Mouse (Mus musculus): ENCODE measurements around the gene Pax2. TPM values are rescaled to one million over a fixed set of nuclear protein-coding genes. Genes with fewer than 3 reads are reported as not detected.

Pax2 gene
- polyA plus RNA-seq, 2 experiments = not detected

DNA sequence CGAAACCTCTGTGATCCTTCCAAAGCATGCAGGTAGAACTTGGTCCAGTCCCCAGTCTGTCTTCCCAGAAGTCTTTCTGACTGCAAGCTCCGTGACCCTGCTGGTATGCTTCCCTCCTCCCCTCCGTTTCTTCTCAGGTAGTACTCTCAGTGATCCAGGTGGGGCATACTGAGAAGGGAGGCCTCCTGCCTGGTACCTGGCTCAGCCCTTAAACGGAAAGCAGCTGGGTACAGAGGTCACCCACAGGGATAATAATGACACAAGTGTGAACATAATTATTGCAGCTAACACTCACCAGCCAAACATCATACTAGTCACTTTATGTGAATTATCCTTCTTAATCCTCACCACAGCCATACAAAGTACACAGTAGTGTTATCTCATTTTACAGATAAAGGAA lies 28.5 kb downstream of the Pax2 start:
- Histone ChIP-seq H3K4me2 (ENCODE audit: low read depth) (no peak overlapping the region), H3K9ac (replicated peaks) (no peak overlapping the region), H3K36me3 (replicated peaks; ENCODE audit: control insufficient read depth, insufficient read depth, low read depth) (no peaks in the 10 kb centered on the region), H3K9me3 (ENCODE audit: control insufficient read depth, low read length) (no peaks in the 10 kb centered on the region), H3K4me1 (replicated peaks; ENCODE audit: control insufficient read depth in 2 of 2, insufficient read depth in 2 of 2, low read length in 1 of 2) (no peaks in the 10 kb centered on the region), H3K4me3 (ENCODE audit: insufficient read depth in 1 of 2, low read depth in 2 of 2, low read length in 2 of 2) (no peak overlapping the region), H3K27me3 (ENCODE audit: control insufficient read depth, insufficient read depth, low read length) (no peaks in the 10 kb centered on the region), H3K27ac (no peak overlapping the region)
- DNase-seq (ENCODE audit: low read depth in 3 of 3, low spot score in 3 of 3) (no peak), ATAC-seq (ENCODE audit: insufficient read depth) (no peak)
- 19% methylated on average over 4 of the region's 4 CpGs for WGBS (ENCODE audit: insufficient replicate concordance)
- TF ChIP-seq CTCF (IDR thresholded peaks at IDR 0.05; ENCODE audit: low read depth) (no peak), EP300 (IDR thresholded peaks at IDR 0.05; ENCODE audit: low read depth) (no peak)

DNA sequence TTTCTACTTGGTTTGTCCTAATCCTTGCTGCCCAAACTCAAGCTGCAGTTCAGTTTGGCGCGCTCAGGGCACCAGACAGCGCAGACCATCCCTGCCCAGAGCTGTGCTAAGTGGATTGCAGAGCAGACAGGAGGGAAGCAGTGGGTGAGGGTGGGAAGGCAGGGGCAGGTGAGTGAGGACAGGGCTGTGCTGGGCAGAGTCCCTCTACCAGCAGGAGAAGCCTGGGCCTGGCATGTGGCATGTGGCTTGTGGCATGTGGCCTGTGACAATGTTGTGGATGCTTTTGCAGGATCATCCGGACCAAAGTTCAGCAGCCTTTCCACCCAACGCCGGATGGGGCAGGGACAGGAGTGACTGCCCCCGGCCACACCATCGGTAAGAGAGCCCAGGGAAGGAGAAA lies 32.6 kb downstream of the Pax2 start:
- no peak overlapping the region for H3K27ac ChIP-seq
- no peak overlapping the region for H3K4me3 ChIP-seq (ENCODE audit: insufficient read depth in 1 of 2, low read depth in 2 of 2, low read length in 2 of 2)
- DNase-seq (ENCODE audit: low read depth in 3 of 3, low spot score in 3 of 3) = no peak
- TF ChIP-seq EP300 (IDR thresholded peaks at IDR 0.05; ENCODE audit: low read depth) (no peak), CTCF (IDR thresholded peaks at IDR 0.05; ENCODE audit: low read depth) (no peak)
- H3K4me1 ChIP-seq (replicated peaks; ENCODE audit: control insufficient read depth in 2 of 2, insufficient read depth in 2 of 2, low read length in 1 of 2) = no peaks in the 10 kb centered on the region
- H3K9ac ChIP-seq (replicated peaks) = no peak overlapping the region
- no peak overlapping the region for H3K4me2 ChIP-seq (ENCODE audit: low read depth)
- no peaks in the 10 kb centered on the region for H3K36me3 ChIP-seq (replicated peaks; ENCODE audit: control insufficient read depth, insufficient read depth, low read depth)
- no peaks in the 10 kb centered on the region for H3K27me3 ChIP-seq (ENCODE audit: control insufficient read depth, insufficient read depth, low read length)
- H3K9me3 ChIP-seq (ENCODE audit: control insufficient read depth, low read length) = no peaks in the 10 kb centered on the region
- WGBS (ENCODE audit: insufficient replicate concordance) = 65% methylated on average over 8 of the region's 8 CpGs
- no peak for ATAC-seq (ENCODE audit: insufficient read depth)

DNA sequence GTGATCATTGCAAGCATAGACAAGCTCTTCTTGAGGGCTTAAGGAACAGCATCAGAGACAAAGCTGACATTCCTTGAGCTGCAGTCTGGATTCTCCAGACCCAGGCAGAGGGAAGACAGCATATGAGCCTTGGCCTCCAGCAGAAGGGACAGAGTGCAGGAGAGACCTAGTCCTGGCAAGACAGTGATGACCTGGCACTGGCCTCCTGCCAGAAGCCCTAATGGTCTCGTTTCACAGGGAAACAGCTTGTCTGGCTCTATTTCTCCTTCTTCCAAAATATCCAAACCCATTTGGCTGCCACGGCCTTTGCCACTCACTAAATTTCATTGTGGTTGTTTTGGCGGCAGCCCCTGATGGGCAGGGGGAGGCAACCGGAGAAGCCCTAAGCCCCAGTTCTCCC lies 36.1 kb downstream of the Pax2 start:
- H3K4me1 ChIP-seq (replicated peaks; ENCODE audit: control insufficient read depth in 2 of 2, insufficient read depth in 2 of 2, low read length in 1 of 2) = no peaks in the 10 kb centered on the region

DNA sequence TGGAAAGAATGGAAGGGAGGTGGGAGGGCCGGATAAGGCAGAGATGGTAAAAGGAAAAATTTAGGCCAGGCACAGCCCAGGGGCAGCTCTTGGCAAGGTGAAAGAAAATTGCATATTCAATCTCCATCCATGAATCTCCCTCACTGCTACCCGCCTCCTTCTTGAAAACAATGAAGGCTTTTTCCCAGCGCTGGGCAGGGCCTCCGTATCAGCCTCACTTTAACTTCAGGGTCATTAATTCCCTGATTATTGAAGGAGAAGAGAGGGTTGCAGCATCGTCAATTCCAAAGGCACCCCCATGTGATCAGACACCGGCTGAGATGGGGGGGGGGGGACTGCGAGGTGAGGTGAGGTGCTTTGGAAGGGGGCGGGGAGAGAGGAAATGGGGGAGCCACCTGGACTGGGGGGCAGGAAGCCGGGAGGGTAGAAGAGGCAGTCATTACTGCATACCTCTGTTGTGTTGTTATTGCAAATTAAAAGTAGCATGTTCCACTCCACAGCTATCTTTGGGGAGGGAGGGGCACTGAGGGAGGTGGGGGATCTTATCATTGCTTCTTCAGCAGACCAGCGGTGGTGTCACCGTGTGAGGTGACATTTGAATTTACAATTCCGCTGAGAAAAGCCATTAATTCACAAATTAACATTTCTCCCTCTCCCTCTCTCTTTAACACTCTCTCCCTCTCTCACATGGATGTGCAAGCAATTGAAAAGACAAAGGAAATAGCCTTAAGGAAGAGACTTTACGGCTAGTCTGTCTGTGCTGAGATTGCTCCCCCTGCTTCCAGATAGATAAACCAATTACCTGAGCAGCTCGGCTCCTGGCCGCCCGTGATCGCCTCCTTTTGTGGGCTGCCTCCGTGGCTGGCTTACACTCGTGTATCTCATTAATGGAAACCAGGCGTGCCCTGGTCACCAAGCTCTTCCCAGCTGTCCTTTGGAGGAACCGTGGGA lies 41.5 kb downstream of the Pax2 start:
- Histone ChIP-seq H3K4me2 (ENCODE audit: low read depth) (no peak overlapping the region), H3K36me3 (replicated peaks; ENCODE audit: control insufficient read depth, insufficient read depth, low read depth) (no peaks in the 10 kb centered on the region), H3K4me3 (ENCODE audit: insufficient read depth in 1 of 2, low read depth in 2 of 2, low read length in 2 of 2) (no peak overlapping the region), H3K27ac (no peak overlapping the region), H3K27me3 (ENCODE audit: control insufficient read depth, insufficient read depth, low read length) (no peaks in the 10 kb centered on the region; the same call in 1 of the 2 replicates), H3K4me1 (replicated peaks; ENCODE audit: control insufficient read depth in 2 of 2, insufficient read depth in 2 of 2, low read length in 1 of 2) (no peaks in the 10 kb centered on the region), H3K9ac (replicated peaks) (no peak overlapping the region), H3K9me3 (ENCODE audit: control insufficient read depth, low read length) (no peaks in the 10 kb centered on the region)
- WGBS (ENCODE audit: insufficient replicate concordance) = 14% methylated on average over 21 of the region's 21 CpGs
- ATAC-seq (ENCODE audit: insufficient read depth) (no peak), DNase-seq (ENCODE audit: low read depth in 3 of 3, low spot score in 3 of 3) (no peak)
- TF ChIP-seq CTCF (IDR thresholded peaks at IDR 0.05; ENCODE audit: low read depth) (no peak), EP300 (IDR thresholded peaks at IDR 0.05; ENCODE audit: low read depth) (no peak)

More for the DNA sequence above, 36.1 kb downstream of the Pax2 start:
- H3K4me3 ChIP-seq (ENCODE audit: insufficient read depth in 1 of 2, low read depth in 2 of 2, low read length in 2 of 2) = no peak overlapping the region
- H3K9ac ChIP-seq (replicated peaks) = no peak overlapping the region
- no peaks in the 10 kb centered on the region for H3K27me3 ChIP-seq (ENCODE audit: control insufficient read depth, insufficient read depth, low read length)
- no peak for TF ChIP-seq CTCF (IDR thresholded peaks at IDR 0.05; ENCODE audit: low read depth)
- no peak for TF ChIP-seq EP300 (IDR thresholded peaks at IDR 0.05; ENCODE audit: low read depth)
- H3K9me3 ChIP-seq (ENCODE audit: control insufficient read depth, low read length) = no peaks in the 10 kb centered on the region
- WGBS (ENCODE audit: insufficient replicate concordance) = 69% methylated on average over 4 of the region's 4 CpGs
- no peaks in the 10 kb centered on the region for H3K36me3 ChIP-seq (replicated peaks; ENCODE audit: control insufficient read depth, insufficient read depth, low read depth)
- DNase-seq (ENCODE audit: low read depth in 3 of 3, low spot score in 3 of 3) = no peak
- no peak overlapping the region for H3K4me2 ChIP-seq (ENCODE audit: low read depth)
- H3K27ac ChIP-seq = no peak overlapping the region
- ATAC-seq (ENCODE audit: insufficient read depth) = no peak

DNA sequence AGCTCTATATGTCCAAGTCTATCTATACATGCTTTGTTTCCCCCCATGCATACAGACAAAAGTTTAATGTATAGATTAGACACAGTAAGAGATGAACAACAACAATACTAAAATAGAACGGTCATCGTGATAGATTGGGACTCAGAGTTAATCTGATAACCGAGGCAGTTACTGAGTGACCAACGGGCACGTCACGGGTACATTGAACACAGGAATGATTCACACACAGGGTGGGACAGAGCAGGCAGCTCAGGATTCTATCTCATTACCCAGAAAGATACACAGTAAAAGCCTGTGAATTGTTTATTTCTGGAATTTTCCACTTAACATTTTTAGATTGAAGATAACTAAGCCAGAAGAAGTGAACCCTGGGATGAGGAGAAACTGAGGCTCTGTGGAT lies 42.9 kb downstream of the Pax2 start:
- 74% methylated on average over 6 of the region's 6 CpGs for WGBS (ENCODE audit: insufficient replicate concordance)
- H3K36me3 ChIP-seq (replicated peaks; ENCODE audit: control insufficient read depth, insufficient read depth, low read depth) = no peaks in the 10 kb centered on the region
- no peak overlapping the region for H3K4me3 ChIP-seq (ENCODE audit: insufficient read depth in 1 of 2, low read depth in 2 of 2, low read length in 2 of 2)
- H3K9ac ChIP-seq (replicated peaks) = no peak overlapping the region
- TF ChIP-seq EP300 (IDR thresholded peaks at IDR 0.05; ENCODE audit: low read depth) (no peak), CTCF (IDR thresholded peaks at IDR 0.05; ENCODE audit: low read depth) (no peak)
- DNase-seq (ENCODE audit: low read depth in 3 of 3, low spot score in 3 of 3) = no peak
- H3K4me2 ChIP-seq (ENCODE audit: low read depth) = no peak overlapping the region
- H3K27me3 ChIP-seq (ENCODE audit: control insufficient read depth, insufficient read depth, low read length) = no peaks in the 10 kb centered on the region; the same call in 1 of the 2 replicates
- H3K9me3 ChIP-seq (ENCODE audit: control insufficient read depth, low read length) = no peaks in the 10 kb centered on the region
- H3K27ac ChIP-seq = no peak overlapping the region
- ATAC-seq (ENCODE audit: insufficient read depth) = no peak
- no peaks in the 10 kb centered on the region for H3K4me1 ChIP-seq (replicated peaks; ENCODE audit: control insufficient read depth in 2 of 2, insufficient read depth in 2 of 2, low read length in 1 of 2)
